Mouse (Mus musculus) limb, embryonic 11.5 days (tissue): ENCODE data around the gene Kiss1. TPM values are rescaled to one million over a fixed set of nuclear protein-coding genes. Genes with fewer than 3 reads are reported as not detected.
A peak's percentile ranks its signal among the peaks of the same experiment; 100 is the strongest.

Experiments used
- ATAC-seq: fragments of 200-750 bp; cut with Nextera tagmentation; 2 replicates; pipeline ENCODE4 v1.8.0; 2017; ENCODE audit warnings: low read depth; ENCODE audit not compliant: insufficient number of reproducible peaks, low FRiP score, low TSS enrichment
- DNase-seq: peaks from one replicate; pipeline ENCODE4 v3.0.0-alpha.2; 2015; ENCODE audit warnings: low spot score
- H3K27ac ChIP-seq: fragments of 300-500 bp; sonication (generic); replicated peaks from 2 replicates; pipeline ENCODE4 v1.5.1; 2014; ENCODE audit warnings: low read depth, mild to moderate bottlenecking, low read length
- H3K27me3 ChIP-seq: fragments of 300-500 bp; sonication (generic); 2 replicates; pipeline ENCODE4 v1.6.1; 2014; ENCODE audit warnings: mild to moderate bottlenecking, low read length, mixed read lengths; ENCODE audit not compliant: control insufficient read depth, insufficient read depth
- H3K36me3 ChIP-seq: fragments of 300-500 bp; sonication (generic); 2 replicates; pipeline ENCODE4 v1.6.1; 2014; ENCODE audit warnings: mild to moderate bottlenecking, low read length, moderate library complexity, mixed read lengths; ENCODE audit not compliant: control insufficient read depth, insufficient read depth
- H3K4me1 ChIP-seq: fragments of 300-500 bp; sonication (generic); 2 replicates; pipeline ENCODE4 v1.6.1; 2014; ENCODE audit warnings: low read length, mixed read lengths; ENCODE audit not compliant: control insufficient read depth, insufficient read depth
- H3K4me2 ChIP-seq: fragments of 300-500 bp; sonication (generic); 2 replicates; pipeline ENCODE4 v1.6.1; 2014; ENCODE audit warnings: low read depth, mild to moderate bottlenecking, moderate library complexity; ENCODE audit not compliant: severe bottlenecking
- H3K4me3 ChIP-seq: fragments of 300-500 bp; sonication (generic); 2 replicates; pipeline ENCODE4 v1.5.1; 2014; ENCODE audit warnings: low read depth, low read length
- H3K9ac ChIP-seq: fragments of 300-500 bp; sonication (generic); 2 replicates; pipeline ENCODE4 v1.6.1; 2014; ENCODE audit warnings: mild to moderate bottlenecking, low read length
- H3K9me3 ChIP-seq: fragments of 300-500 bp; sonication (generic); 2 replicates; pipeline ENCODE4 v1.6.1; 2016; ENCODE audit warnings: low read length; ENCODE audit not compliant: control insufficient read depth
- WGBS: fragments of 180-500 bp; shearing (Covaris S2); extraction: QIAGEN DNeasy Blood & Tissue Kit; methylation state at CpG from one replicate; pipeline ENCODE4 v1.1.7; 2014; 5-methylcytosine and 5-hydroxymethylcytosine counted together
- polyA plus RNA-seq: library from polyadenylated mRNA; unstranded; fragments of >200 nt; fragmentation: Nextera tagmentation; extraction: Ambion mirVana; gene quantifications from 2 replicates; pipeline ENCODE4 v1.2.1, GENCODE M21; 2014

Gene Kiss1
- polyA plus RNA-seq, 1 experiment from 2014 or later, result not detected

- Histone ChIP-seq H3K27me3 (no peaks in the 10 kb centered on the region), H3K4me3 (no peak within 1 kb of the TSS), H3K27ac (no peak within 1 kb of the TSS), H3K36me3 (no peaks in the 10 kb centered on the region), H3K4me1 (no peaks in the 10 kb centered on the region), H3K9ac (no peak within 1 kb of the TSS), H3K4me2 (no peak within 1 kb of the TSS), H3K9me3 (no peaks in the 10 kb centered on the region)
- DNase-seq, result no peak
- WGBS, result 56% methylated on average over 14 of the region's 14 CpGs
- ATAC-seq, result no peak
Measured at GRCm38 (mm10) chr1:133309652-133310267, 11.9 kb upstream of the Kiss1 start, which contains the start of gene Golt1a. Gene Golt1a (plus strand): TSS chr1:133309800.

GRCm38 (mm10) chr1:133311240-133311639 lies 10.4 kb upstream of the Kiss1 start:
- Histone ChIP-seq H3K9me3 (no peaks in the 10 kb centered on the region), H3K4me1 (no peaks in the 10 kb centered on the region), H3K4me3 (no peak overlapping the region), H3K27ac (no peak overlapping the region), H3K4me2 (no peak overlapping the region), H3K27me3 (no peaks in the 10 kb centered on the region), H3K36me3 (no peaks in the 10 kb centered on the region), H3K9ac (no peak overlapping the region)
- DNase-seq (no peak), ATAC-seq (no peak)
- 60% methylated on average over 4 of the region's 4 CpGs for WGBS

GRCm38 (mm10) chr1:133311946-133312345 lies 9.7 kb upstream of the Kiss1 start:
- WGBS, result 51% methylated on average over 10 of the region's 10 CpGs
- Histone ChIP-seq H3K9ac (no peak overlapping the region), H3K27ac (no peak overlapping the region), H3K4me2 (no peak overlapping the region), H3K9me3 (no peaks in the 10 kb centered on the region), H3K4me1 (no peaks in the 10 kb centered on the region), H3K4me3 (no peak overlapping the region), H3K27me3 (no peaks in the 10 kb centered on the region), H3K36me3 (no peaks in the 10 kb centered on the region)
- DNase-seq, result no peak
- no peak for ATAC-seq

- peak; percentile 76 for DNase-seq
- H3K4me3 ChIP-seq, result no peak overlapping the region
- H3K27me3 ChIP-seq, result no peaks in the 10 kb centered on the region
- H3K4me1 ChIP-seq, result no peaks in the 10 kb centered on the region
- no peak for ATAC-seq
- WGBS, result 19% methylated on average over 8 of the region's 8 CpGs
- H3K9ac ChIP-seq, result no peak overlapping the region
- no peak overlapping the region for H3K27ac ChIP-seq
- no peaks in the 10 kb centered on the region; the same call in 1 of the 2 replicates for H3K9me3 ChIP-seq
- H3K36me3 ChIP-seq, result no peaks in the 10 kb centered on the region
- H3K4me2 ChIP-seq, result no peak overlapping the region
Measured at GRCm38 (mm10) chr1:133314364-133314763, 7.3 kb upstream of the Kiss1 start.

GRCm38 (mm10) chr1:133315775-133316174 lies 5.9 kb upstream of the Kiss1 start:
- Histone ChIP-seq H3K27ac (no peak overlapping the region), H3K9ac (no peak overlapping the region), H3K4me2 (no peak overlapping the region), H3K4me1 (no peaks in the 10 kb centered on the region), H3K36me3 (no peaks in the 10 kb centered on the region), H3K9me3 (no peaks in the 10 kb centered on the region; the same call in 1 of the 2 replicates), H3K27me3 (no peaks in the 10 kb centered on the region), H3K4me3 (no peak overlapping the region)
- 84% methylated on average over 6 of the region's 6 CpGs for WGBS
- ATAC-seq, result no peak
- DNase-seq, result no peak

- no peak overlapping the region for H3K9ac ChIP-seq
- H3K4me2 ChIP-seq, result no peak overlapping the region
- H3K9me3 ChIP-seq, result no peaks in the 10 kb centered on the region; the same call in 1 of the 2 replicates
- no peak for DNase-seq
- WGBS, result 80% methylated on average over 4 of the region's 4 CpGs
- H3K27me3 ChIP-seq, result no peaks in the 10 kb centered on the region
- no peak overlapping the region for H3K27ac ChIP-seq
- ATAC-seq, result no peak
- no peaks in the 10 kb centered on the region for H3K36me3 ChIP-seq
- H3K4me1 ChIP-seq, result no peaks in the 10 kb centered on the region
- H3K4me3 ChIP-seq, result no peak overlapping the region
Measured at GRCm38 (mm10) chr1:133316577-133316976, 5.1 kb upstream of the Kiss1 start.

- ATAC-seq (no peak), DNase-seq (no peak)
- WGBS, result 73% methylated on average over 1 of the region's 1 CpGs
- Histone ChIP-seq H3K27me3 (no peaks in the 10 kb centered on the region), H3K9me3 (no peaks in the 10 kb centered on the region; the same call in 1 of the 2 replicates), H3K27ac (no peak overlapping the region), H3K9ac (no peak overlapping the region), H3K4me1 (no peaks in the 10 kb centered on the region), H3K4me2 (no peak overlapping the region), H3K4me3 (no peak overlapping the region), H3K36me3 (no peaks in the 10 kb centered on the region)
Measured at GRCm38 (mm10) chr1:133317149-133317548, 4.5 kb upstream of the Kiss1 start.

GRCm38 (mm10) chr1:133323333-133323732 lies 1.7 kb downstream of the Kiss1 start:
- Histone ChIP-seq H3K4me1 (no peaks in the 10 kb centered on the region), H3K4me2 (no peak overlapping the region), H3K9me3 (no peaks in the 10 kb centered on the region; the same call in 1 of the 2 replicates), H3K27ac (no peak overlapping the region), H3K36me3 (no peaks in the 10 kb centered on the region), H3K9ac (no peak overlapping the region; the same call in 1 of the 2 replicates), H3K27me3 (no peaks in the 10 kb centered on the region), H3K4me3 (no peak overlapping the region)
- 43% methylated on average over 5 of the region's 5 CpGs for WGBS
- ATAC-seq (no peak), DNase-seq (no peak)

GRCm38 (mm10) chr1:133325951-133326350 lies 4.3 kb downstream of the Kiss1 start:
- WGBS, result 80% methylated on average over 8 of the region's 8 CpGs
- H3K27me3 ChIP-seq, result peaks cover 15% of the 10 kb centered on the region

More at GRCm38 (mm10) chr1:133325951-133326350, 4.3 kb downstream of the Kiss1 start:
- no peak overlapping the region for H3K27ac ChIP-seq
- ATAC-seq (no peak), DNase-seq (no peak)
- no peak overlapping the region for H3K9ac ChIP-seq
- no peaks in the 10 kb centered on the region for H3K36me3 ChIP-seq
- no peak overlapping the region for H3K4me2 ChIP-seq
- no peak overlapping the region for H3K4me3 ChIP-seq
- H3K9me3 ChIP-seq, result no peaks in the 10 kb centered on the region
- no peaks in the 10 kb centered on the region for H3K4me1 ChIP-seq
